Mouse (Mus musculus) right cerebral cortex, postnatal 4 days (tissue): ENCODE data around the gene Efcab6.

Experiments used
- DNase-seq: peaks from one replicate; pipeline ENCODE4 v3.0.0-alpha.2; 2022

Efcab6 gene

DNA sequence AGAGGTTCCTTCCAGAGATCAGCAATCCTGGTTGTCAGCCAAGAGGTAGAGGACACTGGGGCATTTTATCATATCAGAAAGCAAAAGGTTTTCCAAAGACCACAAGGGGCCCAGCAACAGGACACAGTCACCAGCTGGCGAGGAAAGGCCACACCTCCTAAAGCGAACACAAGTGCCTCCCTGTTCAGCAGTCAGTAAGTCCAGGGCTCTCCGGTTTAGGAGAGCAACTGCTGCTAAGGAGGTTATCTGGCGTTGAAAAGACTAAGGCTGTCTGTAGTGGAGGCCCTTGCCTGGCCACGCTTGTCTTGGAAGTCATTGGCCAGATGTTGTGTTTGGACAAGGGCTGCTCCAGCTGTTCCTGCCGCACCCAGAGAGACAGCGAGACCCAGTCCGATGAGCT lies 100.1 kb downstream of the Efcab6 start:
- DNase-seq: no peak

GRCm38 (mm10) chr15:83958376-83958775 lies 106.8 kb downstream of the Efcab6 start:
- DNase-seq: no peak

DNA sequence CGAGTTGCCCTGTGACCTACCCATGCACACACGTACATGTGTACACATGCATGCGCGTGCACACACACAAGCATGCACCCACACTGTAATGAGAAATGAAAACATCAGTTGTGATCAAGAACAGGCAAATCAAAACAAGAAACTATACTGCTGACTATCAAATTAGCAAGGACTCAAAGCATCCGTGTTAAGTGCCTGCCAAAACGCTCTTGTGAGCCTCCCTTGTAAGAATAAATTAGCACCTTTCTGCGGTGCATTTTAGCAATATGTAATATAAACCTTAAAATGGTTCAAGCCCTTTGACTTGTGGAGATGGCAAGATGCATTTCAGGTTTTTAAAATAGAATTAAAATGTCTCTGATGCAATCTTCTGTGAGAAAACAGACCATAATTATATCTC lies 108.2 kb downstream of the Efcab6 start:
- DNase-seq: no peak

DNA sequence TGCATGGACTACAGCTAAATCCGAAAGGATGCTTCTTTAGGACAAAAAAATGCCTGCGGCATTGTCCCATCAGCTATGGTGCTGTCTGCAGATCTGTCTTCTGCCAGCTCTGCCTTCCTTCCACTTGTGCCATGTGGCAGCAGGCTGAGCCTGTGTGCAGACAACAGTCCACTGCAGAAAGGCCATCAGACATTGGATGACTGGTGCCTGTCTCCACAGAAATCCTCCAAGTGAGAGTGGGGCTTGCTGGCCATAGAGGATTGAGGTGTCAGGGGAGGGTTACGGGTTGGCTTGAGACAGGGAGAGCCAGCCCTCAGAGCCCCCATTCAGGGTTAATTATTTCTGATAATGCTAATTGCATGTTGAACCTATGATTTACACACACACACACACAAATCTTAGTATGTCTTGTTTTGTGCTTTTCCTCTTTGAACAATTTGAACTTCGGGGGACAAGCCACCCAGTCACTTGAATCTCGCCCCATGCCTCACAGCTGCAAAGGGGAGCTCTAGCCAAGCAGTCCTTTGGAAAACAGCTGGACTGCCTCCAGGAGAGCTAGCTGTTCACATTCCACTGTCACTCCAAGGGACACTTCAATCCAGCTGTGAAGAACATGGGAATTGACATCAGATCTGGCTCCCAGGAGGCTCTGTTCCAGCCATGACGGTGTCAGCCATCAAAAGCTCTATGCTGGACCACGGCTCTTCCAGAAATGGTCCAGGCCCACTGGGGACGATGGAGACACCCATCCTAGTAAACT lies 109.1 kb downstream of the Efcab6 start:
- no peak for DNase-seq

DNA sequence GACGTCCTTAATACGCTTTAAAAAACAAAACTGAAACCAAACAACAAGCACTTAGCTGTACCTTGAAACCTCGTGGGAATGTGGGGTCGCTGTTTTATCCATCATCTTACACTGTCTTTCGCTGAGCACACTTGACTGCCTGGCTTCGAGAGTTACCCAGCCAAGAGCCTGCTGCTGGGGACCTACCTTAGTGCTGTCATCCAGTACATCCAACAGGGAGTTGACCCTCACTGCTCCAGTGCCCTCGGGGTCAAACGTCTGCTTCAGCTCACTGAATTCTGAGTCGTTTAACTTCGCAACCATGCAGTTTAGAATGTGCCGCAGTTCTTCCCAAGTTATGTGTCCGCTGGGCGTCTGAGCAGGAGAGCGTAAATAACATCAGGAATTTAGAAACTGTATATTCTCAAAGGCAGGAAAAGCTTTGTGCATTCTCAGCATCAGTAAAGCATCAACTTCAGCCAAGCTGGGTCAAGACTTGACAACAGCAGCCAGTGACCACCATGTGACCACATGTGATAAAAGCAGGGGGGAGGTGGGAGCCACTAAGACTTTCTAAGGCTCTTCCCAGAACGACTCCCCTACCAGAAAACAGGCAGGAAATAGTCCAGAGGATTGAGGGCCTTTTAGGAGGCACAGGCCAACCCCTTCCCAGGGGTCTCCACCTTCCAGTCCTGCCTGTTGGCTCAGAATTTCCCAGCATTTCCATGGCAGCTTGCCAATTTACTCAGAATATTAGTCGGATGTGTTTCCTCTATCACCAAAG lies 115.3 kb downstream of the Efcab6 start:
- DNase-seq: no peak

DNA sequence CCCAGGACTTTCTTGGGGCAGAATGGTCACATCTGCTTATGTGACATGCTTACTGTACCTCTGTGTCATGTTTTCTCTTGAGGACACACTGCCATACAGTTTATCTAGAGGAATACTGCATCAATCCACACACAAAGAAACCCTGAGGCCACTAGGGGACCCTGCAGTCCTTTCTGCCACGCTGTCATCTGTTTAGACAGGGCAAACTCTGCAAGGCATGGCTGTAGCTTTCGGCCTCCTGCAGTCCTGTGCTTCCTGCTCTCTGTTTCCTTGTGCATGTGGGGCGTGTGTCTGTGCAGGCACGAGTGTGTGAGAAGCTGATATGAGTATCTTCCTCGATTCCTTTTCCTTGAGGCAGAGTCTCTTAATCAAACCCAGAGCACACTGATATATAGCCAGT lies 125.5 kb downstream of the Efcab6 start:
- DNase-seq: no peak

GRCm38 (mm10) chr15:83938466-83938865 lies 126.7 kb downstream of the Efcab6 start:
- no peak for DNase-seq

DNA sequence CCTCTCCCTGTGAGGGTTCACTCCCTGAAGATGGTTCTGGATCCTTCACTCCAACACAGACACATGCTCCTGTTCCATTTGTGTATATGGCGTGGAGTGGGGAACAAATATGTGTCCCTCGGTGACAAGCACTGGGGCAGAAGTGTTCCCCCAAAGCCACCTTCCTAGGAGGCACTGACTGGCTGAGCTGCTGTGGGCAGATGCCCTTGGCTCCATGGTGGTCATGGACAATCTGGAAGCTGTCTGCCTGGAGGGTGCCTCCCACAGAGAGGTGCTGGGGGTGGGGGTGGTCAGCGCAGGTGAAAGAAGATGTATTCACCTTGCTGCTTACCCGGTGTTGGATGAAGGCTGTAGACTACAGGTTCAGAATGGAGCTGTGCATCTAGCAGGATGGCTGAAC lies 128.7 kb downstream of the Efcab6 start:
- no peak for DNase-seq

DNA sequence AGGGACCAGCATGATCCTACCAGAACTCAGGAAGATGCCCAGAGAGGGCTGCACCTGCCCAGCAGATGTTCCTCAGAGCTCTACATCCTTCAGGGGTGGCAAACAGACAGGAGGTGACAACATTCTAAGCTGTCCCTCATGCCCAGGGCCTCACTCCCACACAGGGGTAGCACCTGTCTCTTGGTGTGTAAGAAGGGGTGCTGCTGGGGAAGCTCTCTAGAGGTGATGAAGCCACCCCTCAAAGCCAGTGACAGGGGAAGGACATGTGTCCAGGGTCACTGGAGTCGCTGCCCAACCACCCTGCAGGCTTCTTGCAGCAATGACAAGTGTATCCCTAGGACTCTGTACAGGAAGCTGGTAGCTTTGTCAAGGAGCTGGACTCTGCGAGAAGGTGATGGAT lies 130.4 kb downstream of the Efcab6 start:
- no peak for DNase-seq

DNA sequence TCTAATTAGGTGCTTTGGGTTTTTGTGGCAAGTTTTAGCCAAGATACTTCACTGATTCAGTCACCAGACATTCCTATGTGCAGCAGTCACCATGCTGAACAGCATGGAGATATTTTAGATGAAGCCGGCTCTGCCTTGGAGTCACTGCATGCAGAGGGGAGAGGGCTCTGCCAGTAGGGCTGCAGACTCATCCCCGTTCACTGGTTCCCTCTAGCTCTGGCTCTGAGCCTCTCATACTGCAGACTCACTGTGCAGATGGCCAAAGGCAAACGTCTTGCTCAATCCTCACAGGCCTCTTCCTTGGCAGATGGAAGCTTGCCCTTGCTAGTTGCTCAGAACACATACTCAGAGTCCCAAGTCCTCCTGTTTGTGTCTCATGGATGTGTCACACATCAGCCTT lies 139.8 kb downstream of the Efcab6 start:
- no peak for DNase-seq

GRCm38 (mm10) chr15:83924656-83925055 lies 140.5 kb downstream of the Efcab6 start:
- no peak for DNase-seq

DNA sequence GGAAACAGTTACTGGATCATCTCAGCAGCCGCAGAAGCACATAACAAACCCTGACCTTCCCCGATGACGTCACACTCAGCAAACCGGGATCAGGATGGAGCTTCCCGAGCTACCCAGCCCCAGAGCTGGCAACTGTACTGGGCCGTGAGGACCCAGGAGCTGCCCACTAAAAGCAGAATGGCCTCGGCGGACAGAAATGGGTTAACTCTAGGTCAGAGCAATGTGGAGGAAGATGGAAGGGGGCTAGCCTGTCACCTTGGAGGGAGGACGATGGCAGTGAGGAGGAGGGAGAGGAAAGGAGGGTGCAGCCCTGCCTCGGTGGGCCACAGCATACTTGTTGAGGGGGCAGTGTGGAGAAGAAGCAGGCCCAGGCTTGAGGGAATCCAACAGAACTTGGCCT lies 149.8 kb downstream of the Efcab6 start:
- no peak for DNase-seq

GRCm38 (mm10) chr15:83913028-83913714 lies 152.0 kb downstream of the Efcab6 start:
- no peak for DNase-seq

- DNase-seq: no peak
Measured at GRCm38 (mm10) chr15:83906472-83906871, 158.7 kb downstream of the Efcab6 start.

DNA sequence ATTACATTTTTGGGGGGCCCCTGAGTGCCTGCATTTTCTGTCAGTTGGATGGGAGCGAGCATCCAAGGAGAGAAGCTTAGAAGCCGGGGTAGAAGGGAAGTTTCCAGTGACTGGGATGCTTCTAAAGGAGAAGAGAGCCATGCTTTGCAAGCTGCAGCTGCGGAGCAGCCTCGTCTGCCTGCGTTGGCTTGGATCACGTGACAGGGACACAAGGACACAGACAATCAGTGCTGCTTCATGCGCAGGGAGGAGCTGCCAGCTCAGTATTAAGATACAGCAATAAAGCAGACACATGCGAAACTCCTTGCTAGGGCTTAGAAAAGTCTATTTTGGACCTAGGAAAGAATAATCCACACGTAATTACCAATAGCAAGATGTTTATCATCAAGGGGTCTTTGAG lies 167.9 kb downstream of the Efcab6 start:
- peak; percentile 38 for DNase-seq

GRCm38 (mm10) chr15:83896011-83896410 lies 169.2 kb downstream of the Efcab6 start:
- DNase-seq: no peak

DNA sequence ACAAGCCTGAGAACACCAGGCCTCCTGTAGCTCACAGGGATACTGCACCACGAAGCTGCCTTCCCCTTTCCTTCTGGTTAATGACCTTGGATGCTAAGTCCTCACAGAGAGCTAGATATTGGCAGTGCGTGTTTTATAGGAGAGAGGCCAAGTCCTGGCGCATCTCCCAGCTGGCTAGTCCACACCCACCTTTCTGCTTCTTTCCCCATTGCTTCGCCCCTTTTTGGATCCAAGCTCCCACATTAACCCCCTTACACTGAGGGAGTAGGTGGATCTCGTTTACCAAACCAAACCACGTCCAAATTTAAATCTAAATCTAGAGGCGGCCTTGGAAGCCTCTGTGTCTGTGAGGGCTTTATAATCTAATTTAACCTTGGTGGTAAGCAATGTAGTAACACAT lies 170.9 kb downstream of the Efcab6 start:
- DNase-seq: no peak

DNA sequence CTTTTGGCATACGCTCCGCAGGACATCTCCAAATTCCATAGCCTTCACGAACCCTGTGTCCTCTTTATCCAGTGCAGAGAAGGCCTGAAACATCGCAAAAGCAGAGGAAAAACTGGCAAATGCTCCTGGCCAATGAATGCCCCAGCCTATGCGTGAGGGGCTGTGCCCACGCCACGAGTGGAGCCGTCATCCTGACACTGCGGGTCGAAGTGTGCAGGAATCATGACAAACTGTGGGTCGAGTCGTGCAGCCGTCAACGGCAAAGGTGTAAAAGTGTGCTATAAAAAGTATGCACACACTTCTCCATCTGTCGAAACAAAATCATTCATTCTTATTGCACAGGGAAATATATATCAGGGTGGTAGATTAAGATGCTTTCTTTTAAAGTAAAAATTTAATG lies 172.3 kb downstream of the Efcab6 start:
- DNase-seq: no peak

GRCm38 (mm10) chr15:83884291-83884690 lies 180.9 kb downstream of the Efcab6 start:
- no peak for DNase-seq

DNA sequence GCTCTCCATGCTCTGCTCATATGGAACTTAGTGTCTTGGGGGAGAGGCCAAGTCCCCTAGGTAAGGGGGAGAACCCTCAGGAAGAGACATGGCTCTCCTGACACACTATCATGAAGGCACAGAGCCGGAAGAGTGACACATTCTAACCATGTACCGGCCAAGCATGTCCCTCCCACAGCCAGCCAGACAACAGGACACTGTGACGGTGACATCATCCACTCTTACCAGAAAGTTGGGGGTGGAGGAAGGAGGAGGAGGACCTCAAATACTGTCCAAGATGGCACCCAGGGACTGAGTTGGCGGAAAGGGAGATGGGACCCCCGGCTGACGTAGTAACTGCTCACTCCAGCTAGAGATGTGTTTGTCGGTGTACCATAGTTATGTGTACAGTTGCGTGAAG lies 181.4 kb downstream of the Efcab6 start:
- DNase-seq: no peak

DNA sequence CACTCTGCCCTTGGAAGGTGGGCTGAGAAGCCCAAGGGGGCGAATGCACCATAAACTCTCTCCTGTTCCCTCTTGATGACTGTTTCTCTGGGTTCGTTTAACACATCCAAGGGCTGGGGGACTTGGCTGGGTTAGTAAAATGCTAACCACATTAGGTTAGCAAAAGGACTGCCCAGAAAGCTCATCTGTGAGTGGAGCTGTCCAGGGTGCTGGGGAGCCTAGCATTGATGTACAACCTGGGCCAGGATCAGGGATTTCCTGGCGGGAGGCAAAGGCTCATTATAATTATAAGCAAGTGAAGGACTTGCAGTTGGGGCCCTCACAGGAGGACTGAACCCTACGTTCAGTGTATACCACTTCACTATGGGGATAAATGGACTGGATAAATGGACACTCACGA lies 185.3 kb downstream of the Efcab6 start:
- DNase-seq: no peak

GRCm38 (mm10) chr15:83877898-83878297 lies 187.3 kb downstream of the Efcab6 start:
- no peak for DNase-seq

DNA sequence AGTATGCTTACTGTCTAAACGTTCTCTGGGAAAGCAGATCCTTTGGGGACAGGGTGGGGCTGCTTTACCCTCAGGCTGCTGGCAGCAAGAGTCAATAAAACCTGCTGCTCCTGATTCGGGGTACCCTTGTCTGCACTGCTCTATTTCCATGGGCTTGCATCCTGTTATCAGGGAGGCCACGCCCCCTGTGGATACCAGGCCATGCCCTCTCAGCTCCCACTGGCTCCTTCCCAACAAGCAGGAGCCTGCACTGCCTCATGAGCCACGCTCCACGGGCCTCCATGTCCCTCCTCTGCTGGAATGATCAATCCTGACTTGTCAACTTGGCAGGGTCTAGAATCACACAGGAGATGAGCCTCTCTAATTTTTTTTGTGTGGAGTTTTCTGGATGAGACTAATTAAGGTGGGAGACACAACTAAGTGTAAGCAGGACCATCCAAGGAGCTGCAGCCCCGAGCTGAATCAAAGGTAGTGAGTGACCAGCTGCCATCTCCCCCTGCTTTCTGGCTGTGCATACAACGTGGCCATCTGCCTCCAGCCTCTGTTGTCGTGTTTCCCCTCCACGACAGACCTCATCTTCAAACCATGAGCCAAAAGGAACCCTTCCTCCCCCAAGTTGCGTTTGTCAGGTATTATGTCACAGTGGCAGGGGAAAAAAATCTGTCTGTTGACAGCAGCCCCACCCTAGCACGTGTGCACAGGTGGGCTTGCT lies 187.9 kb downstream of the Efcab6 start:
- no peak for DNase-seq
